Mouse (Mus musculus): ENCODE measurements around the gene Rnf212b. TPM values are rescaled to one million over a fixed set of nuclear protein-coding genes. Genes with fewer than 3 reads are reported as not detected.

Gene Rnf212b
- total RNA-seq, 1 experiment, result 1.9 TPM

DNA sequence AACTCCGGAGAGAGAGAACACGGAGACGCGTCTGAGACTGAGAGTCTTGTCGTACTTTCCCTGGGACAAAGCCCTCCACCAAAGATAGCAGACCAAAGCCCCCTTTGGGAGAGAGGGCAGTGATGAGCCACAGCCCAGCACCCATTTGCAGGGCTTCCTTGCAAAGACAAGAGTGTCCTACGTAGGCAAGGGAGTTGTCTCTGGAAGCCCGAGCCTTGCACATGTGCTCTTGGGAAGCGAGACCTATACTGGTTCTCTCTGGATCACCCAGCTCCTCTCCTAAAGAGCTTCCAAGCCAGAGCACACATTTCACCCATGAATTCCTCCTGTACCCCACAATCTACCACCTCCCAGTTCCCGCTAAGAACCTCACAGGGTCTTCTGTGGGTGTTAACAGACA is 33.9 kb upstream of the Rnf212b start:
- no peaks in the 10 kb centered on the region; a peak in 1 of 4 replicates for H3K4me1 ChIP-seq (ENCODE audit: control insufficient read depth in 2 of 2, insufficient read depth in 2 of 2, low read length in 2 of 2, poor library complexity in 1 of 2)
- DNase-seq (ENCODE audit: low read depth, low spot score), result no peak
- H3K9me3 ChIP-seq (ENCODE audit: control insufficient read depth, insufficient read depth, low read depth, low read length), result no peaks in the 10 kb centered on the region
- TF ChIP-seq HCFC1 (IDR thresholded peaks at IDR 0.05; ENCODE audit: borderline replicate concordance, insufficient read depth, low read length) (no peak), ZNF384 (IDR thresholded peaks at IDR 0.05; ENCODE audit: low read depth, low read length) (no peak), MAFK (IDR thresholded peaks at IDR 0.05; ENCODE audit: insufficient read depth, low read depth, low read length) (no peak), ZC3H11A (IDR thresholded peaks at IDR 0.05; ENCODE audit: borderline replicate concordance, low read depth, low read length) (no peak), CHD2 (IDR thresholded peaks at IDR 0.05; ENCODE audit: low read depth, low read length) (no peak)
- no peak overlapping the region for H3K9ac ChIP-seq (ENCODE audit: insufficient read depth, low read depth, low read length, poor library complexity, severe bottlenecking)
- H3K27ac ChIP-seq (ENCODE audit: insufficient read depth, low read depth, low read length, poor library complexity, severe bottlenecking), result no peak overlapping the region
- H3K36me3 ChIP-seq (ENCODE audit: control insufficient read depth, insufficient read depth, low read length, poor library complexity, severe bottlenecking), result no peaks in the 10 kb centered on the region
- H3K4me3 ChIP-seq (ENCODE audit: insufficient read depth in 1 of 2, low read depth in 1 of 2, low read length in 2 of 2, poor library complexity in 1 of 2, severe bottlenecking in 1 of 2), result no peak overlapping the region
- in situ Hi-C loops (cut with MboI; ENCODE audit: low sequenced_read_pairs in 2 of 2, unreplicated experiment in 2 of 2), result loop anchor here (5.0 to 10.0 kb wide), 2 partner anchors 63 to 65 kb away; partner anchors contain the start of gene Cebpe (in 1 of the 2)

DNA sequence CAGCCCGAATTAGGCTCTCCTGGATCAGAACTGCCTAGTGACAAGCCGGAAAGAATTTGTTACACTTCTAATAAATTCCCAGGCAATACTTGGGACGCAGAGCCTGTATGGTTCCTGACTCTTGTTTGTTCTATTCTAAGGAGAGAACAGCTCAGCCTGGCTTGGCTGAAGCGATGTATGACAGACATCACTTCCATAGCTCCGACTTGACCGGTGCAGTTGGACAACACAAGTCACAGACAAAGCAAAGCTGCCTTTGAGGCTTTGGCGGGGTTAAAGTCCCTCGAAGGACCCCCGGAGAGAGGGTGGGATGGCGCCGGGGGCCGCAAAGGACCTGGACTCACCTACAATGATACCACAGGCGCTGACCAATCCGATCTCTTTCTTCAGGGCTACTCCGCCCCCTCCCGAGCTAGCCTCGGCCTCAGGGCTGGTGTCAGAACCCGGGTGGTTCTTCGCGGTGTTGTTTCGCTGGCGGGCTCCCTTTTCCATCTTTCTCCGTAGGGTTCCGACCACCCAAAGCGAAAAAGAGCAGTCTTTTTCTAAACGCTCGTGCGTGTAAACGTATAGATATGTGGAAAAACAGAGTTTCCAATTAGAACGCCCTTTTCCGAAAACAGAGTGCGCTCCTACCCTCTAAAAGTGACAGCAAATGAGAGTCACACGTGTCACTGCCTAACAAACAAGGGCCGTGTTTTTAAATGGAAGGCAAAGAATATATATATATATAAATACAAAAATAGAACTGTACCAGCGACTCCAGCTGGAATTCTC is 32.9 kb upstream of the Rnf212b start:
- Histone ChIP-seq H3K9ac (ENCODE audit: insufficient read depth, low read depth, low read length, poor library complexity, severe bottlenecking) (no peak overlapping the region), H3K4me3 (ENCODE audit: insufficient read depth in 1 of 2, low read depth in 1 of 2, low read length in 2 of 2, poor library complexity in 1 of 2, severe bottlenecking in 1 of 2) (peak overlapping the region; percentile 71 to 73), H3K9me3 (ENCODE audit: control insufficient read depth, insufficient read depth, low read depth, low read length) (no peaks in the 10 kb centered on the region), H3K4me1 (ENCODE audit: control insufficient read depth in 2 of 2, insufficient read depth in 2 of 2, low read length in 2 of 2, poor library complexity in 1 of 2) (no peaks in the 10 kb centered on the region; a peak in 1 of 4 replicates), H3K27ac (ENCODE audit: insufficient read depth, low read depth, low read length, poor library complexity, severe bottlenecking) (no peak overlapping the region), H3K36me3 (ENCODE audit: control insufficient read depth, insufficient read depth, low read length, poor library complexity, severe bottlenecking) (no peaks in the 10 kb centered on the region)
- in situ Hi-C loops (cut with MboI; ENCODE audit: low sequenced_read_pairs in 2 of 2, unreplicated experiment in 2 of 2), result loop anchor here (5.0 to 10.0 kb wide), 2 partner anchors 64 to 66 kb away; partner anchors contain the start of gene Cebpe (in 1 of the 2)
- no peak for DNase-seq (ENCODE audit: low read depth, low spot score)
- TF ChIP-seq MAFK (IDR thresholded peaks at IDR 0.05; ENCODE audit: insufficient read depth, low read depth, low read length) (no peak), ZNF384 (IDR thresholded peaks at IDR 0.05; ENCODE audit: low read depth, low read length) (no peak), HCFC1 (IDR thresholded peaks at IDR 0.05; ENCODE audit: borderline replicate concordance, insufficient read depth, low read length) (no peak), ZC3H11A (IDR thresholded peaks at IDR 0.05; ENCODE audit: borderline replicate concordance, low read depth, low read length) (no peak), CHD2 (IDR thresholded peaks at IDR 0.05; ENCODE audit: low read depth, low read length) (no peak)

DNA sequence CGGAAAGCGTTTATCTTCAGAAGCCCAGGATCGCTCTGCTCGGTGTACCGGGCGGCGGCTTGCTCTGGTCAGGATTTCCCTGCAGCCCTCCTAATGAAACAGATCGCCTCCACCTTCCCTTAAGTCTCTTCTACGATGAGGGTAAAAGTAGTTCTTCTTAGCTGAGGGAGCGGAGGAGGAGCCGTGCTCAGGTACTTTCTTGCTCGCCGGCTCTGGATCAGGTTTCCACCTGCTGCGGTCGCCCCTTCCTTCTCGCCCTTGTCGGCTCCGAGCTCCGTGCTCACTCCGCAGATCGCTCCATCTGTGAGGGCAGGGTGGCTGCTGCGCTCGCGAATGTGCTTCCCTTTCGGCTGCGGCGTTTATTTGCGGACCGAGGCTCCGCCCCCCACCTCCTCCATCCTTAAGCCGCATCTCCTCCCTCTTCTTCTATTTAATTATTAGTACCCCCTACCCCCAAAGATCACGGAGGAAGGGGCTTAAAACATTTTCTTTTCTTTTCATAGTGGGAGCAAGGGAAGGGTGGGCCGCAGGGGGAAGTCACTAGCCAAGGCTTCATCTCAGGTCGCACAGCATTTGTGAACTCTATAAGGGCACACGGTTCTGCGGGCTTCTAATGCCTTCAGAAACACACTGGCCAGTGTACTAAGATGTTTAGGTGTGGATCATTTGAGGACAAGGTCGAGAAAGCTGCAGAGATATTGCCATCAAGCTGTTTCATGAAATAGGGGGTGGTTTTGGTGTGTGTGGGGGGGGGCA is 32.2 kb upstream of the Rnf212b start, which contains the start of gene Slc7a8:
TSS of gene Slc7a8 (minus strand) at position 337 of the 756 bp plus-strand sequence.
- peak within 1 kb of the TSS; percentile 71 to 73 for H3K4me3 ChIP-seq (ENCODE audit: insufficient read depth in 1 of 2, low read depth in 1 of 2, low read length in 2 of 2, poor library complexity in 1 of 2, severe bottlenecking in 1 of 2)
- no peaks in the 10 kb centered on the region for H3K9me3 ChIP-seq (ENCODE audit: control insufficient read depth, insufficient read depth, low read depth, low read length)
- peak within 1 kb of the TSS; percentile 53; the same call in 1 of the 2 replicates for H3K9ac ChIP-seq (ENCODE audit: insufficient read depth, low read depth, low read length, poor library complexity, severe bottlenecking)
- no peaks in the 10 kb centered on the region; a peak in 1 of 4 replicates for H3K4me1 ChIP-seq (ENCODE audit: control insufficient read depth in 2 of 2, insufficient read depth in 2 of 2, low read length in 2 of 2, poor library complexity in 1 of 2)
- no peaks in the 10 kb centered on the region for H3K36me3 ChIP-seq (ENCODE audit: control insufficient read depth, insufficient read depth, low read length, poor library complexity, severe bottlenecking)
- TF ChIP-seq ZNF384 (IDR thresholded peaks at IDR 0.05; ENCODE audit: low read depth, low read length), result no peak
- TF ChIP-seq CHD2 (IDR thresholded peaks at IDR 0.05; ENCODE audit: low read depth, low read length), result no peak
- TF ChIP-seq ZC3H11A (IDR thresholded peaks at IDR 0.05; ENCODE audit: borderline replicate concordance, low read depth, low read length), result no peak
- DNase-seq (ENCODE audit: low read depth, low spot score), result no peak
- H3K27ac ChIP-seq (ENCODE audit: insufficient read depth, low read depth, low read length, poor library complexity, severe bottlenecking), result no peak within 1 kb of the TSS
- in situ Hi-C loops (cut with MboI; ENCODE audit: low sequenced_read_pairs in 2 of 2, unreplicated experiment in 2 of 2), result loop anchor here (5.0 to 10.0 kb wide), 2 partner anchors 64 to 67 kb away; partner anchors contain the start of gene Cebpe (in 1 of the 2)

DNA sequence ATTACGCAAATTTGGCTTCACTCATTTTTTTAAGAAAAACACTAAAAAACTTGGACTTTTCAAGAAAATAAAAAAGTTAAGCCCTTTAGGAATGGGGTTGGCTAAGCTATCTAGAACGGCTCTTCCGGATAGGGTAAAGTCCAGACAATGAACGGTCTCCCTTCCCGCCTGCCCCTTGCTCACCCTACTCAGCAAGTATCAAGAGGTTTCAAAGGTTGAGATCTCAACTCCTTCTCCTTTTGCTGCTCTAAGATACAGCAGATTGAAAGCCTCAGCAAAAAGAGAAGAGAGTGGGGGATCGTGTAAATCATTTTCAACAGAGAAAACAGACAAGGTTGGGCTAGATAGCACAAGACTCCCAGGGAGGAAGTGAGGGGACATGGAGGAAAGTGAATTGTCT is 31.0 kb upstream of the Rnf212b start:
- TF ChIP-seq HCFC1 (IDR thresholded peaks at IDR 0.05; ENCODE audit: borderline replicate concordance, insufficient read depth, low read length), result no peak
- no peak for TF ChIP-seq ZNF384 (IDR thresholded peaks at IDR 0.05; ENCODE audit: low read depth, low read length)
- no peak for TF ChIP-seq ZC3H11A (IDR thresholded peaks at IDR 0.05; ENCODE audit: borderline replicate concordance, low read depth, low read length)
- TF ChIP-seq MAFK (IDR thresholded peaks at IDR 0.05; ENCODE audit: insufficient read depth, low read depth, low read length), result no peak
- no peak for TF ChIP-seq CHD2 (IDR thresholded peaks at IDR 0.05; ENCODE audit: low read depth, low read length)
- H3K27ac ChIP-seq (ENCODE audit: insufficient read depth, low read depth, low read length, poor library complexity, severe bottlenecking), result no peak overlapping the region
- in situ Hi-C loops (cut with MboI; ENCODE audit: low sequenced_read_pairs in 2 of 2, unreplicated experiment in 2 of 2), result loop anchor here (5.0 to 10.0 kb wide), 2 partner anchors 66 to 68 kb away; partner anchors contain the start of gene Cebpe (in 1 of the 2)
- no peaks in the 10 kb centered on the region for H3K9me3 ChIP-seq (ENCODE audit: control insufficient read depth, insufficient read depth, low read depth, low read length)
- no peak overlapping the region for H3K9ac ChIP-seq (ENCODE audit: insufficient read depth, low read depth, low read length, poor library complexity, severe bottlenecking)
- no peak for DNase-seq (ENCODE audit: low read depth, low spot score)
- H3K36me3 ChIP-seq (ENCODE audit: control insufficient read depth, insufficient read depth, low read length, poor library complexity, severe bottlenecking), result no peaks in the 10 kb centered on the region
- no peaks in the 10 kb centered on the region; a peak in 1 of 4 replicates for H3K4me1 ChIP-seq (ENCODE audit: control insufficient read depth in 2 of 2, insufficient read depth in 2 of 2, low read length in 2 of 2, poor library complexity in 1 of 2)
- no peak overlapping the region for H3K4me3 ChIP-seq (ENCODE audit: insufficient read depth in 1 of 2, low read depth in 1 of 2, low read length in 2 of 2, poor library complexity in 1 of 2, severe bottlenecking in 1 of 2)

Measured in ES-E14 (cell line).